Mouse (Mus musculus): Measurements from ENCODE around the gene Sfta2.

GRCm38 (mm10) chr17:35592131-35592530, 9.2 kb upstream of the Sfta2 start:
- TF ChIP-seq POLR2A (IDR thresholded peaks at IDR 0.05; ENCODE audit: borderline replicate concordance, extremely low read depth, insufficient read depth, insufficient read length, poor library complexity, severe bottlenecking) = no peak
- TF ChIP-seq CTCF (IDR thresholded peaks at IDR 0.05; ENCODE audit: borderline replicate concordance, extremely low read depth, insufficient read depth, insufficient read length) = no peak

All from brain, embryonic 14.5 days (tissue).